Mouse (Mus musculus) kidney, adult 18-20 months (tissue): Measurements from ENCODE around the gene 2310046K23Rik.
"Not testable (repeated sequence)": the region's sequence is repeated elsewhere in the genome, so short reads cannot be mapped to it uniquely, and the experiment has no call there.

Source experiments
- DNase-seq: peaks from one replicate; pipeline ENCODE4 v3.0.0; 2021

2310046K23Rik gene

DNA sequence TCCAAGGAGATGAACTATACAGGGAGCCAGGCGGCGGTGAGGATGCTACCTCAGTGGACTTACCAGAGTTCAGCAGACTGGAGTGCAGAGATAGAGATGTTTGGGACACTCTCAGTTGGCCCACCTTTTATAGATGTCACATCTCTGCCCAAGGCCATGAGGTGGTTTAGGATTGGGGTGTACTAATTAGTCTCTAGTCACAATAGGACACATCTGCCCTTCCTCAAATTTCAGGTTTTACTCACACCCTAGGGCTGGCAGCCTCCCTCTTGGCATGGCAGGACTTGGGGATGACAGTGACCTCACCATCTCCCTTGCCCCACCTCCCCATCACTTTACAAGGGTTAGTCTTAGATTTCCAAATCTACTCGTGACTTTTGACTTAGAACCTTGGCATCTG, at the start of gene 2310046K23Rik:
Gene 2310046K23Rik (minus strand): TSS at position 101 of the 400 bp plus-strand sequence.
- no peak for DNase-seq

DNA sequence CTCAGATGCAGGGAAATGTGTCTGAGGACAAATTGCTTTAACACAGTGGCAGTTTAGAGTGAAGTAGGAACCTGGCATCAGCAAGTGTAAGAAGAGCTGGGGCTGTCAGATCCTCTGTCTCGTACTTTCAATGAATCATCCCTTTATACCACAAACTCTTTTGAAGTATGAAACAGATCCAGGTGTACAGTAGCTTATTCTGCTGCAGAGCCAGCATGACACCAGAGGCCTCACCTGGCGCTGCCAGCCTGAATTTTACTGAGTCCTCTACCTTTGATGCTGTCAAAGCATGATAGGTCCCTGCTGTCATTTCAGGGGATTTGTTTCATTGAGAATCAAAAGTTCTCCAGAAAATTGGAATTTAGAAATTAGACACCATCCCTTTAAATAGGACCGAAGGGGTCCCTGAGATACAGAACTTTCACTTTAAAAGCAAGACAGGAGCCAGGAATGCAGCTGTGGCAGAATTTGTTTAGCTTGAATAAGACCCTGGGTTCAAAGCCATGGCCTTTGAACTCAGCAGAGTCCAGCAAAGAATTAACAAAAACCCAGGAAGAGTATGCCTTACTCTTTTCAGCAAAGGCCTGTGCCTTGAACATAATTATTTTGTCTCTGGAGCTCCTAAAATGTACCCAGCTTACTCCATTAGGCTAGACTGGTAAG, 49.0 kb upstream of the 2310046K23Rik start:
- DNase-seq = no peak

DNA sequence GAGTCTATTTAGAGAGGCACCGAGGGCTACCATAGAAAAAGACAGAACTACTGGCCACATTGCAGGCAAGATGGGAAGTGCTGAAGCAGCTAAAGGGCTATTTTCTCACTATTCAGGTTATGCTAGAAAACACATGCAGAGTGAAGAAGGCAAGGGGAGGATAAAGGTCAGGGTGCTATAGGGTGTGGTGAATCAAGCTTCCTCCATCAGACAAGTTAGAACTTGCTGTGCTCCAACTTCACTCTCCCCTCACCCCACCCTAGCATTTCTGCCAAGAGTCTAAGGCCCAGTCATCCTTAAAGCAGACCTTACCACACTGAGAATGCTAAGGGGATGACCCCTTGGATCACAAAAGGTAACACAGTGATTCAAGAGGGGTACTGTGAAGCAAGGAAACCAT, 45.2 kb upstream of the 2310046K23Rik start:
- no peak for DNase-seq

DNA sequence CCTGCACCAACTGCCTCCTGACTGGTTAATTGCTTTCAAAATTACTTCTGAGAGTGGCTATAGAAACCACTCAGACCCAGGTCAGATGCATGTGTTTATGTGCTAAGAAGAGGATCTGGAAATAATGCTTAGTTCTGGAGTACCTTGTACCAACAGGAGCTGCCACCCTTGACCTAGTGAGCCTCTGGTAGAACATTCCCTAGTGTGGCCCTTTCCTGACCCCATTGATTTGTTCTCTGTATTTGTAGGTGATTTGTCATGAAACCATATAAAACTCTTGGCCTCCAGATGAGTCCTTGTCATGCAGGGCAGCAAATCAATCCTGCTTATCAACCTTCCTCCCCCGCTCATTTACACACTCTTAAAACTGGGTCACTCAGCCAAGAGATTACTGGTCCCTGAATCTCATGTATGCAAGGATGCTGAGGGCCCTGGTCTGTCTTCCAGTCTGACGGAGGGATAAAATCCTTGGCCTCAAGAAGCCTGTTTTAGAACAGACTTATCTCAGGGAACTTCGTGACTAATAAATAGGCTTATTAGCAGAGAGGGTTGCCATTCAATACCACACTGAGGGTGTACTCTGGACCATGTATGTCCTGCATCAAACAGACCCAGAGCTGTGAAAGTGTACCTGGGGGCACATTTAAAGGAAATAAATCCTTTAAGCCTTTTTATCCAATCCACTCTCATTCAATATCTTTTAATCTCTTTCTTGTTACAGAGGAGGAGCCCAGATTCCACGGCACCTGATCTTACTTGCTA, 44.5 kb upstream of the 2310046K23Rik start:
- DNase-seq = no peak

DNA sequence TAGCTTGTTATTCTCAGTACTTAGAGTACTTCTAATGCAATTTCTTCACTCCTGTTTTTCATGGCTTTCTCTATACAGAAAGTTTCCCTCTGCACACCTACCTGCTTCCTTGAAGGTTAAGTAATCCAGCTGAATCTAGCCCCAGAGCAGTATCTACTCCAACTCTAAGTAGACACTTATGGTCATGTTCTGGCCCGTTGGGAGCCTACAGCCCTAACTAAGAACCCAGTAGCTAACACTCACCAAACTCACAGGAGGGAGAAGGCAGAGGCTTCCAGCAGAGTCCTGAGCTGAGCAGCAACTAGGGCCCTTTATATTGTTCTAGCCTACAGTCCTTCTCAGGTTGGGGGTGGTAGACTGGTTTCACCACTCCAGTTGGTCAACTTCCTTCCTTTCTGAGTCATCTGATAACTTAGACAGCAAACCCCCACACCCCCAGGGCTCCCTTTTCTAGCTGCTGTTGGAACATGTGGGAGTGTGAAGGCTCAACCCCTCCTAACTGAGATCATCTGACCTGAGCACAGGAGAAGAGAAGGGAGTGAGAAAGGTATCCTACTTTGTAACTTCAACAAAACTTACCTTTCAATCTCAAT, 39.2 kb upstream of the 2310046K23Rik start, which contains the start of gene Ivl:
Gene Ivl (minus strand): TSS at position 287 of the 593 bp plus-strand sequence.
- no peak for DNase-seq

DNA sequence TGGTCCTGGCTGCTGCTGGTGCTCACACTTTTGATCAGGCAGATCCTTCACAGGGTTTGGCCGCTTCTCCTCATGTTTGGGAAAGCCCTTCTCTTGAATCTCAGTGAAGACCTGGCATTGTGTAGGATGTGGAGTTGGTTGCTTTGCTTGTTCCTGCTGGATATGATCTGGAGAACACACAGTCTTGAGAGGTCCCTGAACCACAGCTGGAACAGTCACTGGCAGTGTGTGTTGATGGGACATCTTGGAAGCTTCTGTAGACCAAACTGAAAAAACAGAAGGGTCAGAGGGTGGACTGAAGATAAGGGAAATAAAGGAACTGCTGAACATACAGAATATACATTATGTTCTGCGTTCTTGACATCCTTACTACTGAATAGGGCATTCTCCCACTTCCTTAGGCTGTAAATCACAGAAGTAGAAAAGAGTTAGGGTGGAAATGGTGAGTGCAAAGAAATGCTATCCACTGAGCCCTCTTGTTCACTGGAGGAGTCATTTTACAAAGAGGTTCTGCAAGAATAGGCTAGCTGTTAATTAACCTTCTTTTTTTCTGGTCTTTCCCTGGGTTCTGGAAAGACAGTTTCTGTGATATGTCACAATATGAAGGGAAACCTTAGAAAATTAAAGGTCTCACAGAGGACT, 38.3 kb upstream of the 2310046K23Rik start:
- DNase-seq = no peak

DNA sequence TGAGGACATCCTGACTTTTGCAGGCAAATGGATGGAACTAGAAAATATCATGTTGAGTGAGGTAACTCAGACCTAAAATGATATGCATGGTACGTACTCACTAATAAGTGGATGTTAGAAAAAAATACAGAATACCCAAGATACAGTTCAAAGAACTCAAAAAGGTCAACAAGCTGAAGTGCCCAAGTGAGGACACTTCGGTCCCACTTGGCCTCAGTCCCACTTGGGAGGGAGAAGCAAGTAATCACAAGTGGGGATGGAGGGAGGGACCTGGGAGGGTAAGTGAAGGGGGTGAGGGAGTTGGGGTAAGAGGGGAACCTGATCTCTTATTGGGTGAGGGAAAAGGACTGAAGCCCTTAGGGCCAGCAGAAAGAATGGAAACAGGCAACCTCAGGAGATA, 34.4 kb upstream of the 2310046K23Rik start:
- no peak for DNase-seq

DNA sequence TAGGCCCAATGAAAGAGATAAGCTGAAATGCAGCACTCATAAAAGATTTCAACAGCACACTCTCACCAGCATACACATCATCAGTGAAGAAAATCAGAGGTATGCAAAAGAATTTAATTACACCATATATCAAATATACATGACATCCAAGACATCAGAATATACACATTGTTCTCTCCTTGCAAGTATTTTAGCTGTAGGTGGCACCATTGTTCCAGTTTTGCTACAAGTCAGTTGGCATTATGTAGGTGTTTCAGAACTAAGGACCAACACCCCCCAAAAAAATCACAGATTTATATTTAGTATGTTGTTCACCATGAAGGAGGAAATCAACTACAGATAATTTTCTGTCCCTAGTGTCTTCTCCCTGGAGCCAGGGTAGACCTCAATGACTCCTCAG, 31.1 kb upstream of the 2310046K23Rik start:
- no peak for DNase-seq

DNA sequence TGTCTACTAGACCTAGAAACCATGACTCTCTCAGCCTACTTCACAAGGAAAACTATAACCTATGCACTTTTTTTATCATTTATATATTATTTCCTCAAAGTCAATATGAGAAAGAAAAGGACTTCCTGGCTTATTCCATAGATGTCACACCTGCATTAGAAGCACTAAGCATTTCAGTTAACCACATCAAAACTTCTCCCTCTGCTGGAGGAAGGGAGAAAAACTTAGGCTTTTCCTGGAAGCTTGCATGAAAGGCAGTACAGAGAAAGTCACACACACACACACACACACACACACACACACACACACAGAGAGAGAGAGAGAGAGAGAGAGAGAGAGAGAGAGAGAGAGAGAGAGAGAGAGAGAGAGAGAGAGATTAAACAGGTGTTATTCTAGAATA, 22.0 kb downstream of the 2310046K23Rik start:
- no peak for DNase-seq

DNA sequence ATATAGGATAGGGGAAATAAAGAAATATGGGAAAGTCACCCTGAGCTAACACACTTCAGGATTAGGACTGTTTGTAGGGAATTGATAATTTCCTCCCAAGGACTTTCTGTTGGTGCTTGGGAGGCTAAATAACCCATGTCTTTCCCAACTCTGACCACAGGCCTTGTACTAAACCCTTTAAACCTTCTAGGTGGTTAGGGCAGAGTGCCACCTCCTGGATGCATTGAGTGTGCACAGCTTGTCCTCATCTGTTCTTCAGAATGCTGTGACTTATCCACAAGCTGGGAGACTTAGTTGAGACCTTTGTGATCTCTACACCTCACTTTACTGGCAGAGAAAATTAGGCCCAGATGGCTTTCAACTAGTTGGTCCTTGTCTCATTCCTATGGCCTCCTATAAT, 23.5 kb downstream of the 2310046K23Rik start:
- peak; percentile 23 for DNase-seq

DNA sequence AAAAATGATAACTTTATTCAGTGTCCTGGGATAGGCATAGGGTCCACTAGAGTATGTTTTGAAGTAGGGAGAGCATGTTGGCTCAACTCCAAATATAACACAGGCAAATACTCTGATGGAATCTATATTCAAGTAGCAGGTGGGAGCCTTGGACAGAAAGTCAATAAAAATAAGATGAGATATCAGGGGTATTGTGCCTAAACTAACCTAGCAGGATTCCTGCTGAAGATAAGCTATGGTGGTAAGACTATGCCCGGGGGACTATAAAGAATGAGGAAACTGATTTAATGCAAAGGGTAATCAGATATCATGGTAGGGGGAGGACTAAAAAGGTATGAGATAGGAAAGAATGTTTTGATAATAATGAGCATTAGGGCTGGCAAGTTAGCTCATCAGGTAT, 26.1 kb downstream of the 2310046K23Rik start:
- DNase-seq = no peak

DNA sequence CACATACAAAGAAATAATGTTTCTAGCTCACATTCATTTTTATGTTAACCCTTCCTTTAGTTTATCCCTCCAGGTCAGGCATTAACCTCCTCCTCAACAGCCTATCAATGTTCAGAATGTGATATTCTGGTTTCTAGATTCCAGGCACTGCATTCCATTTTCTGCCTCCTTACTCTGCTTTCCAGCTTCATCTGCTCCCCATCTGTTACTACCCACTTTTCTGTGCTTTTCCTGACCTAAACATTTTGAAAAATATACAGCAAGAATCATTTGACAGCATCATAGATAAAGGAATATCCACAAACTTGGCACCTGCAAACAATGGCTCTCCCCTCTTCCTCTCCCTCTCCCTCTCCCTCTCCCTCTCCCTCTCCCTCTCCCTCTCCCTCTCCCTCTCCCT, 30.8 kb downstream of the 2310046K23Rik start:
- no peak for DNase-seq

DNA sequence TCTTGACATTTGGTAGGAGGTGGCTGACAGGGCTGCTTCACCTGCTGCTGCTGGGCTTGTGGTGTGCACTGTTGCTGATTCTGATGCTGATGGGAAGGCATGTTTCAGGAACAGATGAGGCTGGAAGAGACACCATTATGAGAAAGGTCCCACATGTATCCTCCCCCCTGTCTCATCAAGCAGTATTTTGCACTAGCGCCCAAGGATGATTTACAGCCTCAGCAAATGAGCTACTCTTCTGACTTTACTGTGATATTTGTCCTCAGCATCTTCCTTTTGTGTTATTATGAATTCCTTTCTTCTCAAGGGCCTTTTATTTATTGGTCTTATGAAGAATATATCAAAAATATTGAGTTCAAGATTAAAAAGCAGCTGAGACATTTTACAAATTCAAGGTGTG, 33.9 kb downstream of the 2310046K23Rik start, which contains the start of gene Sprr4:
Gene Sprr4 (minus strand): TSS at position 101 of the 400 bp plus-strand sequence.
- DNase-seq = no peak

DNA sequence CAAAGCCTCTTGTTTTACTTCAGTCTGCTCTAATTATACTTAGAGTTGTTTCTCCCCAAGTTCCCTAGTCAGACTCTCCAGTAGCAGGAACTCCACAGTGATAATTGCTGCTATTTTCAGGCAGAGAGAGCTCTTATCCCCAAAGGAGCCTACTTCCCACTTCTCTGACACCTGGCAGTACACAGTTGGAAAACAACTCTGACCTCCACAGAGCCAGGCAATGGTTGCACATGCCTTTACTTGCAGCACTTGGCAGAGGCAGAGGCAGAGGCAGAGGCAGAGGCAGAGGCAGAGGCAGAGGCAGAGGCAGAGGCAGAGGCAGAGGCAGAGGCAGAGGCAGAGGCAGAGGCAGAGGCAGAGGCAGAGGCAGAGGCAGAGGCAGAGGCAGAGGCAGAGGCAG, 44.0 kb downstream of the 2310046K23Rik start:
- DNase-seq = not testable (repeated sequence)

DNA sequence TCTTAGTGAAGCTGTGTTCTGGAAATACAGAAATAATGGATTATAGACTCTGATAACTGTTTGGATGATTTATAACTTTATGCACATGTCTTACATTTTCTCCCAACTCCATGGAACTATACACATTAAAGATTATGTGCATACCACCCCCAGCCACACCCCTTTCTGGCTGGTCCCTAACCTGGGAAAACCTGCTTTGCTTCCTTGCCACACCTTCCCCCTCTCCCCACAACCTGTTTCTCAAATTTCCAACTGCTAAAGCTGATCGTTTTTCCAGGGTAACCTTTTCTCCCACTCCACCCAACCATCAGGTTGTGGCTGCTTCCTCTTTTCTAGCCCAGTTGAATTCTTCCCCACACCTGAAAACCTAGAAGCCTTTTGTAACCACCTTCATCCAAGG, 48.0 kb downstream of the 2310046K23Rik start:
- no peak for DNase-seq

DNA sequence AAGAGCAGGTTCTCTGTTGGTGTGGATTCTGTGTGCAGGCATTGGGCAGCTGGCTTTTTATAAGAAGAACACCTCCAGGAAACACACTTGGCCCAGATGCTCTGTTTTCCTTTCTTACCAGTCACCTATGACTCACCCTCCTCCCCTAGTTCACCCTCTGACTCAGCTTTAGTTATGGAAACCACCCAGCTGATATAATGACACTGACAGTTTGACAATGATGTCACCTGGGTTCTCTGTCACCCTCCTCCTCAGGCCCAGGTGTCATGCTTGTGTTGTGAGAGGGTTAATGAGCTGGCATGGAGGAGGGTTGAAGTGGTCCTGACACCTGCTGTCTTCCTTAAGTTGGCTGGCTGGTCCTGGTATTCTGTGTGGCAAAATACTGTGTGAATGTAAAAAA, 48.4 kb downstream of the 2310046K23Rik start, which contains the start of gene Sprr1a:
Gene Sprr1a (minus strand): TSS at position 33 of the 400 bp plus-strand sequence.
- DNase-seq = no peak
